Mouse (Mus musculus) kidney, adult 2 months (tissue): Measurements from ENCODE around the gene Umodl1.

Source experiments
- CTCF ChIP-seq: fragments of 200-500 bp; conservative IDR thresholded peaks from 2 replicates; pipeline ENCODE4 v1.5.1; 2011; ENCODE audit warnings: low read depth, mild to moderate bottlenecking, control low read depth, low read length, moderate library complexity, mixed read lengths; ENCODE audit not compliant: insufficient read depth, insufficient read length
- POLR2A ChIP-seq: fragments of 200-500 bp; IDR thresholded peaks from one replicate; pipeline ENCODE4 v1.6.1; 2011; ENCODE audit warnings: low read depth, low read length, control low read depth

GRCm38 (mm10) chr17:30911732-30912088 is 42.7 kb upstream of the Umodl1 start:
- TF ChIP-seq CTCF (no peak), POLR2A (no peak)
